Mouse (Mus musculus): Measurements from ENCODE around the gene Frem1. TPM values are rescaled to one million over a fixed set of nuclear protein-coding genes. Genes with fewer than 3 reads are reported as not detected.

Frem1 gene
- 1 to 10 TPM; 5.1 to 5.9 TPM for total RNA-seq (2021)

DNA sequence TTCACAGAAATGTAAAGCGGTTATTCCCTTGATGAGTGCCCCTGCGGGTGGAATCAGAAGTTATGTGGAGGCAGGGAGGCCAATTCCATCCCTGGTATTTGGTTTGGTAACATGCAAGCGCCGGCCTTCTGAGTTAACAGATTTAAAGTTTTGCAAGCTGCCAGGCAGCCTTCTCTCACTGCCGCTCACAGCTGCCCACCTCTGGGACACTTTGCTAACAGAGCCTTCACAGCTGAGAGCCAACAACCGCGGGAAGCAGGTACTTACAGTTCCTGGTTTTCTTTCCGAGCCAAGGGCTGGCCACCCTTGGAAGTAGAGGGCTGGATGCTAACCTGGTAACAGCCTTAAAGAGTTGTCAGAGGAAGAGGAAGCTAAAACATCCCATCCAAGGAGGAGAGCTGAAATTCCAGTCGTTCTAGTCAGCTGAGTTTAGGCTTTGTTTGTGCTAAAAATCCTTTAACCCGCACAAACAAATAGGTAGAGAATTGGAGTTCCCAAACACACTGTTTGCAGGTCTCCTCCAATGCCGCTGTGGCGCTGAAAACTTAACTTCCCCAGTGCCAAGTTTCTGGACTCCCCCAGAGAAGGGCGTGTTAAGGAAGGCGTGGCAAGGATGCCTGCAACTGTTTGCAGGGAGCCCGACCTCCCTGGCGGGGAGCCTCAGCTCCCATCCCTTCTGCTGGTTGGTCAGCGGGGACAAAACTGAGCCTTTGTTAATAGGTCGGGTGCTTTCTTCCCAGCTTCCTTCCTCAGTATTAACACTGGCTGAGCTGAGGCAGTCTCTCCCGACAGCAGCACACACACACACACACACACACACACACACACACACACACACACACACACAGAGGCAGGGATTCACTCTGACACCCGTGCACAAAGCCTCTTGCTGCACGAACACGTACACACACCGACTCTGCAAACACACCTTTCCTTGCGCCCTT, at the start of gene Frem1:
Gene Frem1 (minus strand): TSS at position 706 of the 944 bp plus-strand sequence.
- DNase-seq, result peak; percentile 69

- no peak for DNase-seq
These were observed 46.9 kb upstream of the Frem1 start for GRCm38 (mm10) chr4:83099025-83099424.

- DNase-seq, result no peak
These were observed 41.8 kb upstream of the Frem1 start for GRCm38 (mm10) chr4:83093941-83094340.

GRCm38 (mm10) chr4:83090691-83091448, 38.7 kb upstream of the Frem1 start:
- DNase-seq, result peak; percentile 86

DNA sequence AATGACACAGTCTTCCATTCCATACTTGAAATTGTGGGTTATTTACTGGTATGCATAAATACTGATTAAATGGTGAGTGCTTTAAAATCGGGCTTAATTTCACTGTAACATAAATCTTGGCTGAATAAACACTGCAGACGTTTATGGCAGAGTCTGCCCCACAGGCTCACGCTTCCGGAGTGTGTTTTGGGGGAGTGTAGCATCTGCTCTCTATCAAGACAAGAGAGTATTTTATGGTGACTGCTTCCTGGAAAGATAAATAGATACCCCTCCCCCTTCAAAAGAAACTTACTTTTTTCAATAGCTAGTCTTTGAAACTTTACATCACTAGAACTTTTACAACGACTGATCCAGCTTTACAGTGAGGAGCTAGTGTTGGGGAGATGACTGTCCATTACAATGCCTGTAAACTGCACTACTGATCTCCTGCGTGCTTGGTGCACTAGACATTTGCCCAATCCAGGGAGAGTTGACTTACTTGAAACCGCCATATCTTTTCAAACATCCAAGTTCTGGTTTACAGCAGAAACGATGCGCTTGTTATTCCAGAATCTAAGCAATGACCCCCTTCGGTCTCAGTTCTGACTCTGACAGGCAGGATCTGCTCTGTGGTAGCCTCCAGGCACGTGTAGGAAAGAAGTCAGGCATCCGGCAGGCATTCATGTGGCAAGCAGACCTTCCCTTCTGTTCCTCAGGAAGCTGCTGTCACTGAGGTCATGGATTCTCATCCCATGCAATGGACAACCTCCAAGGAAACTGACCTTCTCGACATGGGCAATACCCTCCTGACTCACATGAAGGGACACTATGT, 28.4 kb upstream of the Frem1 start:
- DNase-seq, result peak; percentile 12

DNA sequence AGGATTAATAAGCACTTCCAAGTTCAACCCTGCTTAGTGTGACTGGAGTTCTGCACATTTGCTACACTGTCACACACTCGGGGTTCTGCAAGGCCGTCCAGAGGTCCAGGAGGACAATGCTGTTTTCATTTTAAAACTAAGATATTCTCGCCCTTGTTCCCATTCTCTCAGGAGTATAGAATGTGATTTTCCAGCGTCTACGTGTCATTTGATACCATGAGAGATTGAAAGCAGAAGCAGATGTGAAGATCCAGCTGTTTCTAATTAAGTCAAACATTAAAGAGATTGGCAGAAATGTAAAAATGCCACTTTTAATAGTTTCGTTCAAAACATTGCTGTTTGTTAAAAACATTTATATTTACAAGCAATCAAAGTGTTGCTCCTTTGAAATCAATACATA, 12.1 kb upstream of the Frem1 start:
- no peak for DNase-seq

DNA sequence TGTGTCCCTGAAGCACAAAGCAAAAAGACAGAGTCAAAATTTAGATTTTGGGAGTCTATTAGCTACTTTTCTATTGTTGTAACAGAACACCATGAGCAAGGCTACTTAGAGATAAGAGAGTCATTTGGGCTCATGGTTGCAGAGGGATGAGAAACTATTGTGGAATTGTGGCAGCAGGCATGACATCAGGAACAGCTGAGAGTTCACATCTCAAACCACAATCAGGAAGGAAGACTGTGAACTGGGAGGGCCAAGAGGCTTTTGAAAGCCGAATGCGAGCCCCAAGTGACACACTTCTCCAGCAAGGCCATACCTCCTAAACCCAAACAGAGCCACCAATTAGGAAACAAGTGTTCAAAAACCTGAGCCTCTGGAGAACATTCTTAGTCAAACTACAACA, 9.4 kb upstream of the Frem1 start:
- no peak for DNase-seq

DNA sequence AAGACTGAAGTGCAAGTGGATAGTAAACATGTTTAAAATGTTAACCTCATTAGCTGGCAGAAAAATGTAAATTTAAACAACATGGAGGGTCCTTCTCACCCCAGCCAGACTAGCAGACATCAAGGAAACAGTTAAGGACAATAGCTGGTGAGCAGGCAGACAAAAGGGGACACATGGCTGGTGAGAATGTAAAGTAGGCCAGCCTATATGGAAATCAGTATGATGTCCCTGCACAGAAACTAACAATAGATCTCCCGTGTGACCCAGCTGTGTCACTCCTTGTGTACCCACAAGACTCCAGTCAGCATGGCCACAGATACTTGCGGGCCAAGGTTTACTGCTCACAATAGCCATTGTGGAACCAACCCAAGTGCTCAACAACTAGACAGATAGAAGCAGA, 6.5 kb upstream of the Frem1 start:
- DNase-seq, result no peak

DNA sequence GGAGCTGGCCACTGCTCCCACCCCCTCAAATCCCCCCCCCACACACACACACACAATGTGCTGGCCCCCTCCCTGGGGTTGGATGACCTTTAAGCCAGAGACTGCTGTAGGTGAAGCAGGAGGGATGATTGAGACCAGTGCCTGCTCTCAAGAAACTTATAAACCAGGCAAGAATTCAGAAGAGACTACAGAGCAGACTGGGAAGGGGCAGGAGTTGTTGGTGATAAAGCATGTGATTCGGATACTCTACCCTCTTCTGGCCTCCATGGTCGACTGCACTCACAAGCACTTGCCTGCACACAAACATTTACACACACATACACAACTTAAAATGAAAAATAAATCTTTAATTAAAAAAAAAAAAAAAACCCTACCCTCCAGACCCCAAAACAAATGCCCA, 6.0 kb upstream of the Frem1 start:
- no peak for DNase-seq

GRCm38 (mm10) chr4:83056496-83056895, 4.4 kb upstream of the Frem1 start:
- no peak for DNase-seq

DNA sequence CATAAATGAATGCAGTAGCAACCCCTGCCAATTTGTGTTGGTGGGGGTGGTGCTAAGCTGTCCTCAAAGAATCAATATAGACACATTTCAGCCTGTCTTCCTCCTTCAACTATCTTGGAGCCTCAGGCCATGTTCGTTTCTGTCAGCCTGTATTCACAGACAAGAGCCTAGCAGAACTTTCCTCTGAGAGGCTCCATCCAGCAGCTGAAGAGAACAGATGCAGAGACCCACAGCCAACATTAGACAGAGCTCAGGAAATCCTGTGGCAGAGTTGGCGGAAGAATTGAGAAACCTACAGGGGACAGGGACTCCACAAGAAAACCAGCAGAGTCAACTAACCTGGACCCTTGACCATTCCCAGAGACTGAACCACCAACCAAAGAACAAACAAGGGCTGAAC, 3.3 kb upstream of the Frem1 start:
- no peak for DNase-seq

GRCm38 (mm10) chr4:83053206-83053605, 1.1 kb upstream of the Frem1 start:
- DNase-seq, result no peak

- no peak for DNase-seq
These were observed 963 bp downstream of the Frem1 start for GRCm38 (mm10) chr4:83051176-83051575.

DNA sequence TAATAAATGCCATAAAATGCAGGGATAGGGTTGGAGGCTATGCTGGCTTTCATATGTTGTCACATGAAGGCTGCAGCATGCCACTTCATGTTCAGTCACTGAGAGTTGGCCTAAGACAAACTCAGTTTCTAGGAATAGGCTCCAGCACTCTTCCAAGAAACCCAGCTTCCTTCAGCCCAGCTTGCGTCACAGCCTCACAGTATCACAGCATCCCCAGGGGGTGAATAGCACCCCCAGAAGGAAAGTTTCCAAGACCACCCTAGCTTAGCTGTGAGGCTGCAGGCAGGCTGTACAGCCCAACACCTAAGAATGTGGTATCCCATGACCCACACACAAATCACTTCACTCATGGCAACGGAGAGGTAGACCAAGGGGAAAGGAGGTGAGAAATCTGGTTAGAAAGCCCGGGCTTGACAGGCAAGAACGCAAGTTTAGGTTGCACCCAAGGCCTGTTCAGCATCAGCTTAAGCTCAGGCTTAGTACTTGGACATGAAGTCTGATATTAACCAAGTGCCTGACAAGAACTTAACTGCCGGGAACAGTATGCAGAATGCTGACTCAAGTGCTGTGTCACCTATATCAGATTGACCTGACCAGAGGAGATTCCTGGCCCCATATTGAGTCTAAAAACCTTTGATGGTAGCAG, 1.9 kb downstream of the Frem1 start:
- no peak for DNase-seq

DNA sequence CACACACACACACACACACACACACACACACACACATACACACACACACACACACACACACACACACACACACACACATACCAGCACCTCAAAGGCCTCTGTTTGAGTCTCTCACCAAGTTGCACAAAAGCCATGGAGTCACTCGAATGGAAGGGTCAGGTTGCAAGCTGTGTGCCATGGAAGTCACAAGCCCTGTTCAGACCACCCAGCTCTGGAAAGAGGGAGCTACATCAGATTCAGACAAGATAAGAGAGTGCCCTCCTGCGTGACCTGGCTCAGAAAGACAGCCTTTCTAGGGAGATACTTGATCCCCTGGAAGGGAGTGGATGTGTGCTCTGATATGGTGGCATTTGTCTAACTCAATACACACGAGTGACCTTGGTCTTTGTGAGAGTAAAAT, 2.9 kb downstream of the Frem1 start:
- no peak for DNase-seq

GRCm38 (mm10) chr4:83048561-83048960, 3.6 kb downstream of the Frem1 start:
- DNase-seq, result no peak

GRCm38 (mm10) chr4:83046806-83047205, 5.3 kb downstream of the Frem1 start:
- no peak for DNase-seq

GRCm38 (mm10) chr4:83046069-83046468, 6.1 kb downstream of the Frem1 start:
- DNase-seq, result no peak

GRCm38 (mm10) chr4:83045266-83045665, 6.9 kb downstream of the Frem1 start:
- DNase-seq, result no peak

DNA sequence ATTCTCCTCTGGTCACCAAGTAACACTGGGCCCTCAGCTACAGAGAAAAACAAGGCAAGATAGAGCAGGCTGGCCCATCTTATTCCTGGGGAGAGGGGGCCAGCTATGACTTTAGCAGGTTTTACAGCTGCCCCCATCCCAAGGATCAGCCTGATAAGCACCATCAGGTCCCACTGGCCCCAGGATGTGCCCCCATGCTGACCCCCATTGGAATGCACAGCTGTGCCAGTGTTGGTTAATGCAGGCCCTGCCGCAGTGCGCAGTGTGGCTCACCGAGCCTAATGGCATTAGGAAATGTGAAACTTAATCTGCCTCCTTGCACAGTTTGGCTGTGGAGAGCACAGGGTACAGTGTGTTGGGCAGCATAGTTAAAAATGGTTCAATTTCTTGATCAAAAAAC, 11.4 kb downstream of the Frem1 start:
- DNase-seq, result no peak

GRCm38 (mm10) chr4:83032780-83033179, 19.4 kb downstream of the Frem1 start:
- DNase-seq, result no peak

GRCm38 (mm10) chr4:83031591-83031990, 20.5 kb downstream of the Frem1 start:
- no peak for DNase-seq

Data from heart, postnatal 4 days (tissue).